Mouse (Mus musculus): ENCODE measurements at regions not wholly inside any gene's neighbourhood (a gene's known extent, or its start where the extent isn't known, plus 50 kb on each side); places are given as distances from the start of the nearest gene placed in this dataset.

- H3K27me3 ChIP-seq = no peaks in the 10 kb centered on the region
- no peak overlapping the region for H3K4me3 ChIP-seq
- 0 out of 2 replicates have a peak, but pooled peaks cover 5% of the 10 kb centered on the region for H3K4me1 ChIP-seq
- ATAC-seq (replicated peaks) = no peak
- H3K4me2 ChIP-seq (replicated peaks) = no peak overlapping the region
- no peak overlapping the region for H3K27ac ChIP-seq (replicated peaks)
- no peaks in the 10 kb centered on the region for H3K36me3 ChIP-seq
- no peaks in the 10 kb centered on the region for H3K9me3 ChIP-seq
- H3K9ac ChIP-seq (replicated peaks) = no peak overlapping the region
- WGBS = 48% methylated on average over 7 of the region's 7 CpGs
Measured at GRCm38 (mm10) chr1:107914671-107915590, 325.1 kb downstream of the Serpinb8 start.

GRCm38 (mm10) chr1:107917037-107917436 lies 327.2 kb downstream of the Serpinb8 start:
- Histone ChIP-seq H3K36me3 (no peaks in the 10 kb centered on the region), H3K27me3 (no peaks in the 10 kb centered on the region), H3K9me3 (no peaks in the 10 kb centered on the region), H3K27ac (replicated peaks) (no peak overlapping the region), H3K4me1 (0 out of 2 replicates have a peak, but pooled peaks cover 5% of the 10 kb centered on the region), H3K9ac (replicated peaks) (no peak overlapping the region), H3K4me3 (no peak overlapping the region), H3K4me2 (replicated peaks) (no peak overlapping the region)
- WGBS = 55% methylated on average over 5 of the region's 5 CpGs
- no peak for ATAC-seq (replicated peaks)

GRCm38 (mm10) chr1:107941601-107942270 lies 351.9 kb downstream of the Serpinb8 start:
- ATAC-seq (replicated peaks) = no peak
- H3K27ac ChIP-seq (replicated peaks) = no peak overlapping the region
- no peak overlapping the region for H3K4me3 ChIP-seq
- no peak overlapping the region for H3K9ac ChIP-seq (replicated peaks)
- no peaks in the 10 kb centered on the region for H3K9me3 ChIP-seq
- 80% methylated on average over 5 of the region's 5 CpGs for WGBS
- H3K4me1 ChIP-seq = no peaks in the 10 kb centered on the region
- H3K4me2 ChIP-seq (replicated peaks) = no peak overlapping the region
- no peaks in the 10 kb centered on the region for H3K27me3 ChIP-seq
- no peaks in the 10 kb centered on the region for H3K36me3 ChIP-seq

GRCm38 (mm10) chr1:107946204-107946939 lies 356.6 kb downstream of the Serpinb8 start:
- H3K27ac ChIP-seq (replicated peaks) = no peak overlapping the region
- no peak overlapping the region for H3K4me3 ChIP-seq
- no peaks in the 10 kb centered on the region for H3K9me3 ChIP-seq
- H3K9ac ChIP-seq (replicated peaks) = no peak overlapping the region
- 12% methylated on average over 1 of the region's 1 CpGs for WGBS
- H3K4me2 ChIP-seq (replicated peaks) = no peak overlapping the region
- H3K36me3 ChIP-seq = no peaks in the 10 kb centered on the region
- H3K4me1 ChIP-seq = no peaks in the 10 kb centered on the region
- no peaks in the 10 kb centered on the region for H3K27me3 ChIP-seq
- ATAC-seq (replicated peaks) = peak; percentile 26; the same call in 1 of the 2 replicates

GRCm38 (mm10) chr1:107950396-107950795 lies 360.6 kb downstream of the Serpinb8 start:
- ATAC-seq (replicated peaks) = no peak
- Histone ChIP-seq H3K27me3 (no peaks in the 10 kb centered on the region), H3K9ac (replicated peaks) (no peak overlapping the region), H3K27ac (replicated peaks) (no peak overlapping the region), H3K4me2 (replicated peaks) (no peak overlapping the region), H3K4me1 (no peaks in the 10 kb centered on the region), H3K36me3 (no peaks in the 10 kb centered on the region), H3K9me3 (no peaks in the 10 kb centered on the region), H3K4me3 (no peak overlapping the region)
- WGBS = 45% methylated on average over 2 of the region's 2 CpGs

- Histone ChIP-seq H3K27me3 (no peaks in the 10 kb centered on the region), H3K4me1 (no peaks in the 10 kb centered on the region), H3K4me2 (replicated peaks) (no peak overlapping the region), H3K9ac (replicated peaks) (no peak overlapping the region), H3K36me3 (no peaks in the 10 kb centered on the region), H3K9me3 (no peaks in the 10 kb centered on the region), H3K4me3 (no peak overlapping the region), H3K27ac (replicated peaks) (no peak overlapping the region)
- ATAC-seq (replicated peaks) = no peak
Measured at GRCm38 (mm10) chr1:107961009-107961408, 371.2 kb downstream of the Serpinb8 start.

- Histone ChIP-seq H3K27me3 (no peaks in the 10 kb centered on the region), H3K27ac (replicated peaks) (no peak overlapping the region), H3K4me3 (no peak overlapping the region), H3K4me1 (peaks cover 6% of the 10 kb centered on the region), H3K4me2 (replicated peaks) (no peak overlapping the region), H3K9me3 (no peaks in the 10 kb centered on the region), H3K9ac (replicated peaks) (no peak overlapping the region), H3K36me3 (no peaks in the 10 kb centered on the region)
- ATAC-seq (replicated peaks) = no peak
- 9% methylated on average over 8 of the region's 8 CpGs for WGBS
Measured at GRCm38 (mm10) chr1:107975626-107976335, 386.0 kb downstream of the Serpinb8 start.

GRCm38 (mm10) chr1:107977686-107978085 lies 387.9 kb downstream of the Serpinb8 start:
- H3K9ac ChIP-seq (replicated peaks) = no peak overlapping the region
- no peak overlapping the region for H3K27ac ChIP-seq (replicated peaks)
- 46% methylated on average over 2 of the region's 2 CpGs for WGBS
- peaks cover 6% of the 10 kb centered on the region for H3K4me1 ChIP-seq
- no peaks in the 10 kb centered on the region for H3K27me3 ChIP-seq
- H3K36me3 ChIP-seq = no peaks in the 10 kb centered on the region
- ATAC-seq (replicated peaks) = no peak
- no peak overlapping the region for H3K4me3 ChIP-seq
- H3K4me2 ChIP-seq (replicated peaks) = no peak overlapping the region
- no peaks in the 10 kb centered on the region for H3K9me3 ChIP-seq

GRCm38 (mm10) chr1:107978411-107978810 lies 388.6 kb downstream of the Serpinb8 start:
- Histone ChIP-seq H3K9ac (replicated peaks) (no peak overlapping the region), H3K27me3 (no peaks in the 10 kb centered on the region), H3K4me1 (peaks cover 6% of the 10 kb centered on the region), H3K4me2 (replicated peaks) (no peak overlapping the region), H3K4me3 (no peak overlapping the region), H3K36me3 (no peaks in the 10 kb centered on the region), H3K9me3 (no peaks in the 10 kb centered on the region), H3K27ac (replicated peaks) (no peak overlapping the region)
- ATAC-seq (replicated peaks) = 0 out of 2 replicates have a peak, but pooled peaks have one; percentile 16
- WGBS = 3% methylated on average over 5 of the region's 5 CpGs

GRCm38 (mm10) chr1:107985646-107986045 lies 395.8 kb downstream of the Serpinb8 start:
- Histone ChIP-seq H3K9ac (replicated peaks) (no peak overlapping the region), H3K4me3 (no peak overlapping the region), H3K27ac (replicated peaks) (no peak overlapping the region), H3K36me3 (no peaks in the 10 kb centered on the region), H3K4me2 (replicated peaks) (no peak overlapping the region), H3K27me3 (no peaks in the 10 kb centered on the region), H3K4me1 (no peaks in the 10 kb centered on the region), H3K9me3 (no peaks in the 10 kb centered on the region)
- no peak; the same call in 1 of the 2 replicates for ATAC-seq (replicated peaks)
- WGBS = 76% methylated on average over 2 of the region's 2 CpGs

GRCm38 (mm10) chr1:107988076-107988475 lies 398.3 kb downstream of the Serpinb8 start:
- no peak for ATAC-seq (replicated peaks)
- Histone ChIP-seq H3K4me3 (no peak overlapping the region), H3K27ac (replicated peaks) (no peak overlapping the region), H3K9me3 (no peaks in the 10 kb centered on the region), H3K4me1 (no peaks in the 10 kb centered on the region), H3K27me3 (no peaks in the 10 kb centered on the region), H3K36me3 (no peaks in the 10 kb centered on the region), H3K9ac (replicated peaks) (no peak overlapping the region), H3K4me2 (replicated peaks) (no peak overlapping the region)
- 75% methylated on average over 4 of the region's 4 CpGs for WGBS

All from forebrain, embryonic 15.5 days (tissue).